Mouse (Mus musculus) testis, adult 2 months (tissue): ENCODE data around the gene Gsdme.

ENCODE experiments used
- CTCF ChIP-seq: fragments of 200-500 bp; IDR thresholded peaks from 2 replicates; pipeline ENCODE4 v1.5.1; 2012; ENCODE audit warnings: low read depth, mild to moderate bottlenecking, inconsistent platforms, low read length, moderate library complexity; ENCODE audit not compliant: control insufficient read depth, insufficient read depth, insufficient replicate concordance
- POLR2A ChIP-seq: fragments of 200-500 bp; IDR thresholded peaks from 2 replicates; pipeline ENCODE4 v1.6.1; 2012; ENCODE audit warnings: low read depth, mild to moderate bottlenecking, inconsistent platforms, low read length, moderate library complexity; ENCODE audit not compliant: control insufficient read depth

DNA sequence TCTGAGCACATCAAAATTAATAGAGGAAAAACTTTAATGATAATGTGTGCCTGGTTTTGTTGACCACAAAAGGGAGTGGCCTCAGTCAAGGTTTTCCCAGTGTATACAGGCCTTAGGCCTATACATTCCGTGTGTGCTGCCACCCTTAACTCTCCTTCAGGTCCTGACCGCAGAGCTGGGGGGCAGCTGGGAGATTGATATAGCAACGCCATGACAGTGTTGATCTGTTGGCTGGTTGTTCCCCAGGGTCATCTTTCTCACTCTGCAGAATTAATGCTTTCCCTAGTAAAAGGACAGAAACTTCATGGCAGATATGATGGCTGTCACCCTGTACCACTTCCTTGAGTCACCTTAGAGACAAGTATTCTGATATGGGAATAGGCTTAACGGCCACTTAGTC lies 59.3 kb downstream of the Gsdme start:
- TF ChIP-seq CTCF (no peak), POLR2A (no peak)
